Mouse (Mus musculus): ENCODE data around the gene 2310034G01Rik.

GRCm38 (mm10) chr19:46349550-46349949, 552 bp downstream of the 2310034G01Rik start:
- no peak for TF ChIP-seq POLR2A (IDR thresholded peaks at IDR 0.05; ENCODE audit: control insufficient read depth, extremely low read depth, insufficient read depth, low read length, poor library complexity)
- no peak for TF ChIP-seq CTCF (IDR thresholded peaks at IDR 0.05; ENCODE audit: borderline replicate concordance, control insufficient read depth, extremely low read depth, insufficient read depth, low read length, poor library complexity)
